ENCODE assay signal across 16 mouse cellular contexts in the genomic region with DNA sequence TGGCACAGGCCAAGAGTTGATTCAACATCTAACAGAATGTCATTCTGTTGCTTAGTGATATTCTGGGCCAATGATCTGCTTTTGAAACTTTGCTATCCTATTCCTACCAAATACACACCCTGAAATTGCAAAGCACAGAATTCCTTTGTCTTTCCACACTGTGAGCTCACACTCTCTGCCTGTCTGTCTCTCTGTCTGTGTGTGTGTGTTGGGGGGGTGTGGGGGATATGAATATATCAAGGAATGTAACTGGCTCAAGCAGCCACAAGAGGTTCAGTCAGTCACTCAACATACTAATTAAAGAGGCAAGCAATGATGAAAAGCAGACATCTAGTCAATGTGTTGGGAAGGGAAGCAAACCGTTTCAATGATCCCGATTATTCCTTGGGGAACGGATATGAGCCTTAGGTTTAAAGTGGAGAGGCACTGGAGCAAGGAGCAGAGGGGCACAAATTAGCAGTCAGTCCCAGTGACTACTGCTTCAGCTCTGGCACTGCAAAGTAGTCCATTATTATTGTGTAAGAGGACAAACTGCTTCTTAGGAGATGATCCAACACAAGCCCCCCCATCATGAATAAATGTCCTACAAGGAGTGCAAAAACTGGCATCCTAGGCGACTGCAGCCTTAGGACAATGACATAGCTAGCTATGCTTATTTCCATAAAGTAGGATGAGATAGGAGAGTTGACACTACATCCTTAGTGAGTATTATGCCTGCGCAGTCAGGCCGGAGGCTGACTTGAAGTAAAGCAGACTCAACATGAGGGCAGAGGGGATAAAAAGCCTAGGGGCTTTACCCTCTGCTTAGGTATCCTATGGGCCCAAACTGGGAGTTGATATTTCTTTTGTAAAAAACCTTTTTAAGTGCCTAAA. TPM values are rescaled to one million over a fixed set of nuclear protein-coding genes. Genes with fewer than 3 reads are reported as not detected.
DNase-seq lines count a peak whose midpoint lies in the region; ATAC-seq and TF ChIP-seq lines count a peak whose summit lies in the region.
"Had no signal": no experiment of that assay in that cellular context is flagged by ENCODE, and none has a peak within 500 bp of the region (broad histone marks: within the 10 kb centered on the region; RNA-seq: fewer than 3 reads in every experiment).

No protein-coding gene starts in this region.

- no peak overlapping the region for H3K4me2 ChIP-seq in embryonic facial prominence, embryonic 14.5 days (ENCODE audit: low read depth, low read length)
- peak overlapping the region; percentile 27; the same call in 1 of the 2 replicates for H3K4me2 ChIP-seq in heart, embryonic 16.5 days (ENCODE audit: low read depth, low read length)
- H3K4me2 ChIP-seq in heart, postnatal 0 days (ENCODE audit: low read depth, low read length): peak overlapping the region; percentile 7; the same call in 1 of the 2 replicates
- H3K4me2 ChIP-seq in midbrain, embryonic 16.5 days (ENCODE audit: low read length): no peak overlapping the region
- H3K4me2 ChIP-seq: lung, embryonic 15.5 days had no signal

- TF ChIP-seq CTCF in heart, postnatal 0 days (IDR thresholded peaks at IDR 0.05; ENCODE audit: low read depth): no peak

- no peak for ATAC-seq in embryonic facial prominence, embryonic 14.5 days (ENCODE audit: low read depth)
- 0 out of 2 replicates have a peak, but pooled peaks have one; percentile 29 for ATAC-seq in heart, embryonic 16.5 days (replicated peaks; ENCODE audit: extremely low read depth, insufficient read depth, low FRiP score)
- peak; percentile 80 for ATAC-seq in heart, postnatal 0 days (ENCODE audit: insufficient read depth, low read depth)
- peak; percentile 58 for ATAC-seq in midbrain, embryonic 16.5 days

- intact Hi-C loops in heart, postnatal 36 days (cut with DNase I): no loop called here

- 51% methylated on average over 6 of the region's 6 CpGs for WGBS in embryonic facial prominence, embryonic 14.5 days
- WGBS in embryonic facial prominence, embryonic 10.5 days: 68% methylated on average over 6 of the region's 6 CpGs
- WGBS in heart, embryonic 16.5 days: 44% methylated on average over 6 of the region's 6 CpGs
- 34% methylated on average over 6 of the region's 6 CpGs for WGBS in heart, postnatal 0 days
- WGBS in midbrain, embryonic 16.5 days: 48% methylated on average over 6 of the region's 6 CpGs

- DNase-seq in embryonic facial prominence, embryonic 14.5 days (ENCODE audit: low spot score): no peak
- DNase-seq in embryonic facial prominence, embryonic 10.5 days (ENCODE audit: low spot score): no peak
- no peak for DNase-seq in heart, postnatal 36 days
- peak; percentile 54 for DNase-seq in heart, postnatal 0 days (ENCODE audit: low spot score)
- DNase-seq in testis, postnatal 14 days (ENCODE audit: low spot score): no peak
- DNase-seq in gastrocnemius, adult 8-10 months (ENCODE audit: low spot score in 2 of 2): no peak
- DNase-seq: cerebellum, adult 18-20 months; kidney, adult 8-10 months; liver; right cerebral cortex, postnatal 14 days; thymus, adult 2 months had no signal

- no peaks in the 10 kb centered on the region for H3K9me3 ChIP-seq in embryonic facial prominence, embryonic 14.5 days (ENCODE audit: control insufficient read depth, low read length)
- H3K9me3 ChIP-seq in embryonic facial prominence, embryonic 10.5 days: no peaks in the 10 kb centered on the region
- H3K9me3 ChIP-seq in heart, embryonic 16.5 days (replicated peaks; ENCODE audit: control insufficient read depth, low read length): no peaks in the 10 kb centered on the region
- no peaks in the 10 kb centered on the region for H3K9me3 ChIP-seq in heart, postnatal 0 days (replicated peaks; ENCODE audit: control insufficient read depth, low read length)
- H3K9me3 ChIP-seq in midbrain, embryonic 16.5 days (replicated peaks; ENCODE audit: control insufficient read depth, low read length, poor library complexity, severe bottlenecking): no peaks in the 10 kb centered on the region
- H3K9me3 ChIP-seq: lung, embryonic 15.5 days had no signal

- H3K9ac ChIP-seq in embryonic facial prominence, embryonic 14.5 days (ENCODE audit: low read depth, low read length): no peak overlapping the region
- H3K9ac ChIP-seq in heart, embryonic 16.5 days (ENCODE audit: low read length): peak overlapping the region; percentile 25
- H3K9ac ChIP-seq in heart, postnatal 0 days (replicated peaks; ENCODE audit: low read depth, low read length): no peak overlapping the region
- H3K9ac ChIP-seq in midbrain, embryonic 16.5 days (ENCODE audit: low read depth, low read length): no peak overlapping the region
- H3K9ac ChIP-seq: lung, embryonic 15.5 days had no signal

- no peak for TF ChIP-seq EP300 in heart, postnatal 0 days (IDR thresholded peaks at IDR 0.05; ENCODE audit: low read depth)

- H3K36me3 ChIP-seq in embryonic facial prominence, embryonic 14.5 days (ENCODE audit: control insufficient read depth, insufficient read depth, low read length): no peaks in the 10 kb centered on the region
- no peaks in the 10 kb centered on the region for H3K36me3 ChIP-seq in embryonic facial prominence, embryonic 10.5 days (replicated peaks)
- no peaks in the 10 kb centered on the region for H3K36me3 ChIP-seq in heart, embryonic 16.5 days (ENCODE audit: control insufficient read depth, insufficient read depth)
- no peaks in the 10 kb centered on the region for H3K36me3 ChIP-seq in heart, postnatal 0 days (replicated peaks; ENCODE audit: control insufficient read depth, insufficient read depth, low read length)
- H3K36me3 ChIP-seq in midbrain, embryonic 16.5 days (ENCODE audit: control insufficient read depth, insufficient read depth, low read length): no peaks in the 10 kb centered on the region
- H3K36me3 ChIP-seq: lung, embryonic 15.5 days had no signal

- H3K27ac ChIP-seq in embryonic facial prominence, embryonic 14.5 days (replicated peaks; ENCODE audit: low read depth, low read length): 0 out of 2 replicates have a peak overlapping the region, but pooled peaks have one; percentile 16
- no peak overlapping the region for H3K27ac ChIP-seq in embryonic facial prominence, embryonic 10.5 days (replicated peaks)
- peak overlapping the region; percentile 87 for H3K27ac ChIP-seq in heart, embryonic 16.5 days (ENCODE audit: low read length)
- peak overlapping the region; percentile 75 for H3K27ac ChIP-seq in heart, postnatal 0 days (ENCODE audit: low read depth)
- 0 out of 2 replicates have a peak overlapping the region, but pooled peaks have one; percentile 13 for H3K27ac ChIP-seq in midbrain, embryonic 16.5 days (ENCODE audit: low read length)
- H3K27ac ChIP-seq: lung, embryonic 15.5 days had no signal

- H3K4me1 ChIP-seq in embryonic facial prominence, embryonic 14.5 days (ENCODE audit: control insufficient read depth, insufficient read depth, low read length): 0 out of 2 replicates have a peak, but pooled peaks cover 5% of the 10 kb centered on the region
- peaks cover 19% of the 10 kb centered on the region for H3K4me1 ChIP-seq in embryonic facial prominence, embryonic 10.5 days
- H3K4me1 ChIP-seq in heart, embryonic 16.5 days (ENCODE audit: control insufficient read depth, insufficient read depth, low read length): peaks cover 36% of the 10 kb centered on the region
- H3K4me1 ChIP-seq in heart, postnatal 0 days (ENCODE audit: control insufficient read depth, insufficient read depth): peaks cover 33% of the 10 kb centered on the region
- peaks cover 8% of the 10 kb centered on the region for H3K4me1 ChIP-seq in midbrain, embryonic 16.5 days (ENCODE audit: control insufficient read depth, insufficient read depth, low read length)

- no peak overlapping the region for H3K4me3 ChIP-seq in embryonic facial prominence, embryonic 14.5 days (ENCODE audit: low read depth, low read length)
- no peak overlapping the region for H3K4me3 ChIP-seq in embryonic facial prominence, embryonic 10.5 days
- H3K4me3 ChIP-seq in heart, embryonic 16.5 days (ENCODE audit: low read length): no peak overlapping the region
- no peak overlapping the region for H3K4me3 ChIP-seq in heart, postnatal 0 days (ENCODE audit: low read depth, low read length)
- H3K4me3 ChIP-seq in midbrain, embryonic 16.5 days (ENCODE audit: low read depth, low read length): no peak overlapping the region
- H3K4me3 ChIP-seq: lung, embryonic 15.5 days had no signal

- no peaks in the 10 kb centered on the region for H3K27me3 ChIP-seq in embryonic facial prominence, embryonic 14.5 days (replicated peaks; ENCODE audit: control insufficient read depth, insufficient read depth, low read length)
- H3K27me3 ChIP-seq in embryonic facial prominence, embryonic 10.5 days (replicated peaks; ENCODE audit: low read depth, poor library complexity, severe bottlenecking): no peaks in the 10 kb centered on the region
- H3K27me3 ChIP-seq in heart, embryonic 16.5 days (ENCODE audit: control insufficient read depth, insufficient read depth, low read length): no peaks in the 10 kb centered on the region
- H3K27me3 ChIP-seq in heart, postnatal 0 days (ENCODE audit: control insufficient read depth, insufficient read depth, low read length): no peaks in the 10 kb centered on the region
- no peaks in the 10 kb centered on the region for H3K27me3 ChIP-seq in midbrain, embryonic 16.5 days (ENCODE audit: control insufficient read depth, insufficient read depth, low read depth, low read length)

RNA-seq across cellular contexts. Expression of a gene that starts 19.4 kb away (rescaled TPM):
- 65.0 and 68.7 TPM in 2 replicates for polyA plus RNA-seq in embryonic facial prominence, embryonic 14.5 days (2014; fragmentation: Nextera tagmentation; extraction: Ambion mirVana)
- 50.7 and 52.8 TPM in 2 replicates for polyA plus RNA-seq in embryonic facial prominence, embryonic 10.5 days (2016; fragmentation: Nextera tagmentation; extraction: Ambion mirVana)
- polyA plus RNA-seq in heart, embryonic 16.5 days (2015; fragmentation: Nextera tagmentation; extraction: Ambion mirVana): 27.8 and 36.4 TPM in 2 replicates
- total RNA-seq in heart, postnatal 36 days (2021): 10 to 100 TPM; 60.5 to 71.4 TPM
- 99.5 and 130 TPM in 2 replicates for total RNA-seq in heart, postnatal 0 days (2014; rRNA removed; ENCODE audit: low replicate concordance)
- 37.2 and 38.6 TPM in 2 replicates for polyA plus RNA-seq in heart, postnatal 0 days (2015; fragmentation: Nextera tagmentation; extraction: Ambion mirVana)
- polyA plus RNA-seq in midbrain, embryonic 16.5 days (2015; fragmentation: Nextera tagmentation; extraction: Ambion mirVana): 15.2 and 15.4 TPM in 2 replicates
- 10 to 100 TPM; 42.9 to 52.0 (median 48.1) TPM for total RNA-seq in gastrocnemius, adult 8-10 months (2022)

RNA-seq across cellular contexts. Expression of a gene that starts 38.9 kb away (rescaled TPM):
- not detected in 2 replicates for polyA plus RNA-seq in embryonic facial prominence, embryonic 14.5 days (2014; fragmentation: Nextera tagmentation; extraction: Ambion mirVana)
- not detected in 2 replicates for polyA plus RNA-seq in embryonic facial prominence, embryonic 10.5 days (2016; fragmentation: Nextera tagmentation; extraction: Ambion mirVana)
- polyA plus RNA-seq in heart, embryonic 16.5 days (2015; fragmentation: Nextera tagmentation; extraction: Ambion mirVana): not detected in 2 replicates
- not detected for total RNA-seq in heart, postnatal 36 days (2021)
- total RNA-seq in heart, postnatal 0 days (2014; rRNA removed; ENCODE audit: low replicate concordance): not detected in 2 replicates
- polyA plus RNA-seq in heart, postnatal 0 days (2015; fragmentation: Nextera tagmentation; extraction: Ambion mirVana): not detected in 2 replicates
- not detected in 2 replicates for polyA plus RNA-seq in midbrain, embryonic 16.5 days (2015; fragmentation: Nextera tagmentation; extraction: Ambion mirVana)
- not detected for total RNA-seq in gastrocnemius, adult 8-10 months (2022)
- total RNA-seq: hematopoietic stem cell, adult 5-6 weeks; left cerebral cortex, postnatal 10 days had no signal
- polyA plus RNA-seq: lung, embryonic 15.5 days; thymus, adult 2 months had no signal

Comparison
In these comparisons a context has a peak if more than half of its experiments do, and no peak if none do; other contexts are left out.
1. H3K4me2 ChIP-seq: peak in heart, embryonic 16.5 days (single experiment) and heart, postnatal 0 days (single experiment); none in embryonic facial prominence, embryonic 14.5 days (single experiment) and midbrain, embryonic 16.5 days (single experiment).